Mouse (Mus musculus): Measurements from ENCODE around the gene Crhbp.

The Crhbp gene

GRCm38 (mm10) chr13:95418575-95419203 is 26.0 kb downstream of the Crhbp start:
- DNase-seq (ENCODE audit: low spot score): no peak

GRCm38 (mm10) chr13:95412257-95412656 is 32.5 kb downstream of the Crhbp start:
- DNase-seq (ENCODE audit: low spot score): no peak

GRCm38 (mm10) chr13:95393242-95393641 is 51.5 kb downstream of the Crhbp start:
- no peak for DNase-seq (ENCODE audit: low spot score)

- DNase-seq (ENCODE audit: low spot score): peak; percentile 80
Observed at GRCm38 (mm10) chr13:95389866-95390865, 54.6 kb downstream of the Crhbp start.

- no peak for DNase-seq (ENCODE audit: low spot score)
Observed at GRCm38 (mm10) chr13:95388226-95388625, 56.5 kb downstream of the Crhbp start.

GRCm38 (mm10) chr13:95382418-95382817 is 62.3 kb downstream of the Crhbp start:
- DNase-seq (ENCODE audit: low spot score): no peak
